Mouse (Mus musculus): ENCODE measurements around the gene Lamp1. TPM values are rescaled to one million over a fixed set of nuclear protein-coding genes. Genes with fewer than 3 reads are reported as not detected.

Gene Lamp1
- total RNA-seq, 2 experiments from 2014 or later: 241 to 248 TPM

DNA sequence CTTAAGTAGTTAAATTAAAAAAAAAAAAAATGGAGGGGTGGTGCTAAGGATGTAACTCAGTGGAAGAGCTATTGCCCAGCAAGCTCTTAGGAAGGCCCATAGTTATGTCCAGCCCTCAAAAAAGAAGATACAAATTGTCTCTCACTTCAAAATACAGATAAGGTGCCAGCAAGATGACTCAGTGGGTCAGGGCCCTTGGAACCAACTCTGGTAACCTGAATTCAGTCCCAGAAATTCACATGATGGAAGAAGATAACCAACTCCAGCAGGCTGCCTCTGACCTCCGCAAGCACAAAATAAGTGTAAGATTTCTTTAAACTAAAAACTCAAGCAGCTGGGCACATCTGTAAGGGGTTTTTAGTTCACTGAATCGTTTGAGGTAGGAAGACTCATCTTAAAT is 10.5 kb upstream of the Lamp1 start:
- no peak for DNase-seq (ENCODE audit: low spot score in 2 of 2)
- TF ChIP-seq CTCF (conservative IDR thresholded peaks at IDR 0.05): no peak
- Histone ChIP-seq H3K4me3 (no peak overlapping the region), H3K27ac (no peak overlapping the region)

DNA sequence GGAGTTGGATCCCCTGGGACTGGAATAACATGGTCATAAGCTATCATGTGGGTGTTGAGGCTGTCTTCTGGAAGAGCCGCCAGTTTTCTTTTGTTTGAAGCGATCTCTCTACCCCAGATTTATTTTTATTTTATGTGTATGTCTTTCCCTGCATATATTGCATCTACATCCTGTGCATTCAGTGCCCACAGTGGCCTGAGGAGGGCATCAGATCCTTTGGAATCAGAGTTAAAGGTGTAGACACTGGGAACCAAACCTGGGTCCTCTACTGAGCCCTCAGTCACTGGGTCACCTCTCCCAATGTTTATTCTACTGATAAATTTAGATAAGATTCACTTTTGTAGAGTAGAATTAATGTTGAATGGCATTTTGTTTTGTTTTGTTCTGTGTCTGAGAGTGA is 9.7 kb upstream of the Lamp1 start:
- no peak overlapping the region for H3K27ac ChIP-seq
- DNase-seq (ENCODE audit: low spot score in 2 of 2): no peak
- TF ChIP-seq CTCF (conservative IDR thresholded peaks at IDR 0.05): peak; percentile 39
- no peak overlapping the region for H3K4me3 ChIP-seq

DNA sequence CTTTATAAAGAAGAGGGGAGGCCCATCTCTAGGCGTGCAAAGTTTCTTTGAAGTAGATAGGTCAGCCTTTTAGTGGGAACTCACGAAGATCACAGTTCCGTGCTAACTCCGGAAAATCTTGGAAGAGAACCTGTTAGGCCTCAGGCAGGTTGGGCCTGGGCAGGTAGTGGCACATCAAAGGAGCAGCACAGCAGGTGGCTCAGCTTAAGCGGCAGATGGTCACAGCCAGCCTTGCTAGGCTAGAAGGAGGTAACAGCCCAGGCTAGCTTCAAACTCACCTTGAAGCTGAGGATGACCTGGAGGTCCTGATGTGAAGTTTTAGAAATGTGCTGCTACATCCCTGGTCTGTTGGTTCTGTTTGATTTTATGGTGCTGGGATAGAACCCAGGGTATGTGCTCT is 9.1 kb upstream of the Lamp1 start:
- no peak for TF ChIP-seq CTCF (conservative IDR thresholded peaks at IDR 0.05)
- no peak for DNase-seq (ENCODE audit: low spot score in 2 of 2)
- Histone ChIP-seq H3K4me3 (no peak overlapping the region), H3K27ac (no peak overlapping the region)

DNA sequence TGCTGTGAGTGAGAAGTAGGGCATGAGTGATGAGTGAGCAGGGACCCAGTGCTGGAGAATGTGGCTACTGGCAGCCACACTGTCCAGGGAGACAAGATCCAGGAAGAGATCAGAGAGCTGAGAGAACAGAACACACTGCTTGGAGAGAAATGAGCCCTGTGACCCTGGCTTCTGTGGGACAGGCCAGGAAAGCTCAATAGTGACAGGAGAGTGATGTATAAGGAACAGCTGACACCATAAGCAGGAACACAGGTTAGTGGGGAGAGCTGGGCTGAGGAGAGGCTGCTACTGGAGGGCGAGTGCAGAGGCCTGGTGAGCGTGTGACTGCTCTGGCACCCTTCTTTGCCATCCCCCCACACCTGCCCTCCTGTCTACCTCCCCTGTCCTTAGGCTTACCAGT is 8.0 kb upstream of the Lamp1 start:
- no peak overlapping the region for H3K27ac ChIP-seq
- H3K4me3 ChIP-seq: no peak overlapping the region
- DNase-seq (ENCODE audit: low spot score in 2 of 2): no peak
- TF ChIP-seq CTCF (conservative IDR thresholded peaks at IDR 0.05): no peak

DNA sequence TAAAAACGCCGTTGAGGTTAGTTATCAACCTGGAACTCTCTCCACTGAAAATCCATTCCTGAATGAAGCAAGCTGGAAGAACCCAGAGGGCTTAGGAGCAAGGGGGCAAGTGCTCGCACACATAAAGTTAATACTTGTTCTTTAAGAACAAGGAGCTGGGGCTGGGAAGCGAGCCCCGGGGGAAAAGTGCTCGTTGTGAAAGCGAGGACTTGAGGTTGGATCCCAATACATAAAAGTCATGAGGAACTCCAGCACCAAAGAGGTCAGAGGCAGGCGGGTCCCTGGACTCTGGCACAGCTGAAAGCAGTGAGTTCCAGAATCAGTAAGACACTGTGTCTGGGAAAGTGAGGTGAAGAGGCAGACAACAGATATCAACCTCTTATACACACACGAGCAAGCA is 4.9 kb upstream of the Lamp1 start:
- no peak for DNase-seq (ENCODE audit: low spot score in 2 of 2)
- H3K27ac ChIP-seq: no peak overlapping the region
- TF ChIP-seq CTCF (conservative IDR thresholded peaks at IDR 0.05): no peak
- no peak overlapping the region for H3K4me3 ChIP-seq

DNA sequence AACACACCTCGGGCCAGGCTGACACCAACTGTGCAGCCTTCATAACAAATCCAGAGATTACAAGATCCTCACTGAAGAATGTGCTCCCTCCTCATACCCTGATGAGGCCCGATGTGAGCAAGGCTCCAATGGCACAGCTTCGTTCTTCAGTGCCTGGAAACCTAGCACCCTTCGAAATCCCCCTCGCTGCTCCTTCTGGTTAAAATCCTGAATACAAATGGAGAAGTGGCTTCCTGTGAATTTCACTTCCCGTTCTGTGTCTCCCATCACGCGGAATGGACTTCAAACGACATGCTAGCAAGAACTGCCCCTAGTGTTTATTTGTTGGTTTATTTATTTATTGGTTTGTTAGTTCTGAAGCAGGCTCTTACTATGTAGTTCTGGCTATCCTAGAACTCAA is 3.6 kb upstream of the Lamp1 start:
- DNase-seq (ENCODE audit: low spot score in 2 of 2): no peak
- H3K27ac ChIP-seq: no peak overlapping the region

DNA sequence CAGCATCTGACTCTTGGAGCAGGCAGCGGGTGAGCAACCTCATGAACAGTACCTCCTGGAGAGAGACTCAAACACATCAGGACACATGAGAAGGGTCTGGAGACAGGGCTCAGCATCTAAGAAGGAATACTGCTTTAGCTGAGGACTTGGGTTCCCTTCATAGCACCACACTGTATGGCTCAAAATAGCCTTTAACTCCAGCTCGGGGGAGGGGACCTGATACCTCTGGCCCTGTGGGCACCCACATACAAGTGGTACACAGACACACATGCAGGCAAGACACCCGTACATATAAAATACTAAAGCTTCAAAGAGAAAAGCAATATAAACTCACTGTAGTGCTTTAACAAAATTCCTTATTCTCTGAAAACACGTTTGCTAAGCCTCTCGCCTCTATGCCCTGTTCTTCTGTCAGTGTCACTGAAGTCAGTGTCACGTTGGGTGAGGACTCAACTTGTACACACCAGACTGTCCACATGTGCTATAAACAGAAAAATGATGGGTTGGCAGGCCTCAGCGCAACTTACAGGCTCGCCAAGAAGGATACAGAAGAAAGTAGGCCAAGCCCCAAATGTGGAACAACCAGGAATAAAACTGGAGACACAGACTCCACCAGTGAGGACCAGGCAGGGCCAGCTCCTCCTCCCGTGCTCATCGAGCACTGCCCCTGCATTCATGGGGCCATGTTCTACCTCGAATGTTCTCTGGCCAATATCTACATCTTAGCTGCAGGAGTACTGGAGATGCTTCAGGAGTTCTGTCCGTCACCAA is 2.4 kb upstream of the Lamp1 start:
- DNase-seq (ENCODE audit: low spot score in 2 of 2): no peak
- TF ChIP-seq CTCF (conservative IDR thresholded peaks at IDR 0.05): no peak
- no peak overlapping the region for H3K27ac ChIP-seq
- H3K4me3 ChIP-seq: no peak overlapping the region

More for the DNA sequence above, 3.6 kb upstream of the Lamp1 start:
- no peak overlapping the region for H3K4me3 ChIP-seq
- no peak for TF ChIP-seq CTCF (conservative IDR thresholded peaks at IDR 0.05)

DNA sequence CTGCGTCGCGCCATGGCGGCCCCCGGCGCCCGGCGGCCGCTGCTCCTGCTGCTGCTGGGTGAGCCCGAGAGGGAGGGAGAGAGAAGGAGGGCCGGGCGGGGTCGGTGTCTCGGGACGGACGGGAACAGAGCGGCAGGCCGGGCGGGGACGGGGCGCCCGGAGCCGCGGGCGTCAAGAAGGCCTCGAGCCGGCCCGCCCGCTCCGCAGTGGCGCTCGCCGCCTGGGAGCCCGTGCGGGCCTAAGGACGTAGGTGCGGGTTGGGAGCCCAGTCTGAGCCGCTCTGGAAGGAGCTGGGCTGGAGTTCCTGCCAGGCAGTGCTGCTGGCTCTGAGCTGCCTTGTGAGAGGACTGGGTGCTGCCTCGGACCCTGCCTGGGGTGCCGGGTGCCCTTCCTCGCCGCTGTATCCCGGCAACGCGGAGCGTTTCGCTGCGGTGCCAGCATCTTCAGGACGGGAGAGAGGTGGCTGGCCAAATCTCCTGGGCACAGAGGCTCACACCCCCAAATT is 468 bp downstream of the Lamp1 start:
- Histone ChIP-seq H3K27ac (peak overlapping the region; percentile 94), H3K4me3 (peak overlapping the region; percentile 94)
- no peak for DNase-seq (ENCODE audit: low spot score in 2 of 2)
- no peak for TF ChIP-seq CTCF (conservative IDR thresholded peaks at IDR 0.05)

DNA sequence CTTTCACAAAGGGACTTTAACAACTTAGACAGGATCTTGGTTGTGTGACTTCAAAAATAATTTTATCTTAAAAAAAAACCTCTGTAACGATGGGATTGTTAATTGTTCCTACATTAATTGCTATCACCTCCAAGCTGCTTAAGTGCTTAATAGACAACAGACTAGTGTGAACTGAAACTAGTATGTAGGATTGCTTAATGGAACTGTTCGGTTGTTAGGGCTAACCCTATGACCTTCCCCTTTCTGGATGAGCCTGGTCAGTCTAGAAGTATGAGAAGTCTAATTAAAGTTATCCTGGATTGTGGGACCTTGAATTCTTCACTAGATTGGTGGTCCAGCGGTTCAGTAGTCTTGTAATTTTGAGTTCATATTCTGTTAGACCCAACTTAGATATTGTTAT is 1.7 kb downstream of the Lamp1 start:
- TF ChIP-seq CTCF (conservative IDR thresholded peaks at IDR 0.05): no peak
- no peak for DNase-seq (ENCODE audit: low spot score in 2 of 2)
- Histone ChIP-seq H3K27ac (no peak overlapping the region), H3K4me3 (peak overlapping the region; percentile 94; the same call in 1 of the 2 replicates)

DNA sequence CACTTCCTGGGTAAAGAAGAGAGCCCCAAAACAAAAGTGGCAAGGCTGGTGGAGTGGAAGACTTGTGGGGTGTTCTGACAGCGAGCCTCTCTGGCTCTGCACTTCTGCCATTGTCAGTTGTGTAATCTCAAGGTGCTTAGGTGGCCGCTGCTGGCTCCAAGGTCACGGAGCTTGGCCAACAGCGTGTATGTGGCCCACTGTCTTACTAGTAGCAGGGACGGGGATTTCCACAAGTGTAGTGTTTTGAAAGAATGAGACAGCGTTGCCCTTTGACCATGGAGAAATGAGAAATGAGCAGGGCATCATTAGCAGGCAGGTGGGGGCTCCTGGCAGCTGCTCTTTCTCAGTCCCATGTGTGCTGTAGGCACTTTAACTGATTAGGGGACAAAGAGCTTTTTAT is 3.1 kb downstream of the Lamp1 start:
- TF ChIP-seq CTCF (conservative IDR thresholded peaks at IDR 0.05): no peak
- Histone ChIP-seq H3K4me3 (no peak overlapping the region), H3K27ac (no peak overlapping the region)
- no peak for DNase-seq (ENCODE audit: low spot score in 2 of 2)

DNA sequence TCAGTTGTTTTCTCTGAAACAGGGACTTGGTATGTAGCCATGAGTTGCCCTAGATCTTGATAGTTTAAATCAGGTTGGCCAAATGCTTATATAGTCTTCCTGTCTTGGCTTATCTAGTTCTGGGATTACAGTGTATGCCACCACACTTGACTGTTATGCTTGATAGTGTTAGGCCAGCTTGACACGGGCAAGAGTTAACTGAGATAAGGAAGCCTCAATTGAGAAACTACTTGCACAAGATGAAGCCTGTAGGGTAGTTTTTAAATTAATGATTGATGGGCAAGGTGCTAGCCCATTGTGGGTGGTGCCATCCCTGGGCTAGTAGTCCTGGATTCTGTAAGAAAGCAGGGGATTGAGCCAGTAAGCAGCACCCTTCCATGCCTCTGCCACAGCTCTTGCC is 4.6 kb downstream of the Lamp1 start:
- no peak for DNase-seq (ENCODE audit: low spot score in 2 of 2)
- H3K27ac ChIP-seq: no peak overlapping the region
- no peak overlapping the region for H3K4me3 ChIP-seq
- TF ChIP-seq CTCF (conservative IDR thresholded peaks at IDR 0.05): no peak

DNA sequence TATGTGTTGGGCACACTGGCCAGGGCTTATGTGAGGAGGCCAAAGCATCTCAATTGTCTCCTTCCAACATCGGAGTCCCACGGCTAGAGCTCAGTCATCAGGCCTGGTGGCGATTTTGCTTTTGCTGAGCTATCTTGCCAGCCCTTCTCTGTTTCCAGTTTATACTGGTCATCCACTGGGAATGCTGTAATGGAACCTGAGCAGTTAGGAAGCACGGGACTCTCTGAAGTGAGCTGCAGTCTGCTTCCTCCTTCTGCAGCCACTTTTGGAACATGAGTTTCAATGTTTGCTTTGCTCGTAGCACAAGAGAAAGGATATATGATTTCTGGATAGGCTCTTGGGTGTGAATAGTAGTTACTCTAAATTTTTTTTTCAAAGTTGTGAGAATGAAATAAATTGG is 5.4 kb downstream of the Lamp1 start:
- no peak overlapping the region for H3K27ac ChIP-seq
- no peak overlapping the region for H3K4me3 ChIP-seq
- no peak for TF ChIP-seq CTCF (conservative IDR thresholded peaks at IDR 0.05)
- no peak for DNase-seq (ENCODE audit: low spot score in 2 of 2)

DNA sequence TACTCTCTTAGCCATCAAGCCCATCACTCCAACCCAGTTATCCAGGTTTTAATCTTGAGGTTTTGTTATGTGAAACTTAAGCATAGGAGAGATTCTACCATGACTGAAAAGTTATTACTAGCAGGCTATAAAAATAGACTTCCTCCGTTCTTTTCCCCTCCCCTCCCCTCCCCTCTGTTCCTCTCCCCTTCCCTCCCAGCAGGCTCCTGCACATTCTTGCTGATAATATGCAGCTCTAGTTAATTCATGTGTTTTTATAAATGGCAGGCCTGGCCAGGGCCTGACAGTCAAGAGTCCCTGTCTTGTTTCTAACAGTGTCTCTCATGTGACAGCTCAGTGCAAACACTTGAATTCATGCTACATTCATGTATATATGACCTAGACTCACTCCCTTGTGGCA is 11.5 kb downstream of the Lamp1 start:
- Histone ChIP-seq H3K4me3 (no peak overlapping the region), H3K27ac (no peak overlapping the region)
- no peak for DNase-seq (ENCODE audit: low spot score in 2 of 2)
- TF ChIP-seq CTCF (conservative IDR thresholded peaks at IDR 0.05): no peak

DNA sequence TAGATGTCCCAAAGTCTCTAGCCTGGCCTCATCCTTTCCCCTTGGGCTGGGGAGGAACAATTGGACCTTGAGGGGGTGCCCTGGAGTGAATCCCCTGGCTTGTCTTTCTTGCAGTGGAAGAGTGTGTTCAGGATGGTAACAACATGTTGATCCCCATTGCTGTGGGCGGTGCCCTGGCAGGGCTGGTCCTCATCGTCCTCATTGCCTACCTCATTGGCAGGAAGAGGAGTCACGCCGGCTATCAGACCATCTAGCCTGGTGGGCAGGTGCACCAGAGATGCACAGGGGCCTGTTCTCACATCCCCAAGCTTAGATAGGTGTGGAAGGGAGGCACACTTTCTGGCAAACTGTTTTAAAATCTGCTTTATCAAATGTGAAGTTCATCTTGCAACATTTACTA is 15.3 kb downstream of the Lamp1 start:
- H3K4me3 ChIP-seq: no peak overlapping the region
- no peak for TF ChIP-seq CTCF (conservative IDR thresholded peaks at IDR 0.05)
- no peak overlapping the region for H3K27ac ChIP-seq
- no peak for DNase-seq (ENCODE audit: low spot score in 2 of 2)

Measured in layer of hippocampus, adult 2 months (tissue).